Mouse (Mus musculus): ENCODE measurements around the gene Lamtor3. TPM values are rescaled to one million over a fixed set of nuclear protein-coding genes. Genes with fewer than 3 reads are reported as not detected.

Gene Lamtor3
- polyA plus RNA-seq, 1 experiment: 92.8 TPM

DNA sequence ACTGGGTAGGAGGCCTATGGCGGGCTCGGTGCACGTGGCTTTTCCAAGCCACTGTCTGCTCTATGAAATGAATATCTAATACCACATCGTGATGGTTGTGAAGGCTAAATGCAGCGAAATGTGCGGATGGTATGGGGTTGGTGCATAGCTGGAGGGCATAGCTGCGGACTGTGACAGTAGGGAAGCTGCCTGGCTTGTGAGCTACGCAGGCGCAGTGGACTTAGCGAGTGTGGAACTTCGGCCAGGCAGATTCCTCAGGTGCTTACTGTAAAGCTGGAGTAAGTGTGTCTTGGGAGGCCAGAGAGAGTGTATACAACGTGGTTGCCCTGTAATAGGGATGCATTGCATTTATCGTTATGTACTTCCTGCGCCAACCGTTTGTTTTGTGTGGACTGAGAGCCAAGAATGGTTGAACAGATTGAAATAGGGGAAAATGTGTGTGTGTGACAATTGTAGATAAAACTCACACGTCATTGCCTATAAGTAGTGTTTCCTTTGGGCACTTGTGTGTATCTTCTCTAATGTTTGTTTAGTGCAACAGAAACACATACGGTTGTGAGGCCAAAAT lies 57.6 kb downstream of the Lamtor3 start:
- H3K27me3 ChIP-seq (ENCODE audit: control insufficient read depth, insufficient read depth, low read length): no peaks in the 10 kb centered on the region
- H3K27ac ChIP-seq (ENCODE audit: insufficient read depth, low read length): no peak overlapping the region
- H3K4me1 ChIP-seq (ENCODE audit: control insufficient read depth, insufficient read depth, low read length): no peaks in the 10 kb centered on the region
- 88% methylated on average over 17 of the region's 17 CpGs for WGBS
- DNase-seq: no peak
- no peak overlapping the region for H3K4me3 ChIP-seq (replicated peaks; ENCODE audit: insufficient read depth, low read depth, low read length)
- TF ChIP-seq CTCF (IDR thresholded peaks at IDR 0.05; ENCODE audit: borderline replicate concordance, insufficient read depth, low read depth, low read length) (no peak), POLR2A (IDR thresholded peaks at IDR 0.05; ENCODE audit: borderline replicate concordance, insufficient read depth, low read length) (no peak)

DNA sequence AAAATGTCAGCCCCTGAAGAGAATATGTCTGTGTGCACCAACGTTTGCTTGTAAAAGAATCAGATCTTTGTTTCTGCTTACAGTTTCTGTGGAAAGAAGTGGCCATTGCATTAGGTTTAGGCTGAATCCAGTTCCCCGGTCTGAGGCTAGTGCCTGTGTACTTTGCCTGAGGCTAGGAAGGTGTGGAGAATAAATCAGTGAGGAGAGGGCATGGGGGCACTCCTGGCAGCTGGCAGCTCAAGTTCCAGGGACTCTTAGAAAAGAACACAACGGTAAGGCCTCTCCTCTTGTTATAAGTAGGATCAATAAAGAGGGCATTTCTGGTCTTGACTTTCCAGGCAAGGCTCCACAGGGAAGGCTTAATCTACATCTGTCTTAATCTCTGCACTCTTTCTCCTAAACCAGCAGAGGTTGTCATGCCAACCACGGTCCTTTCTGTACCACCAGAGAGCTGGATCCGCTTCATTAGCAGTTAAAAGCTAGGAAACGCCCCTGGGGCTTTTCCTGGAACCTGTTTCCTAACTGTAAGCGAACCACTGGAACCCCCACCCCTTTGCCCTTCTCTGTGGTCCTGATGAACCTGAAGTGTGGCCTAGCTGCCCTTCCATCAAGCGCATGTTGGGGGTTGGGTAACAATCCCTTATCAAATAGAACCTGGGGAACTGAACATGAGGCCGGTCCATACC lies 58.8 kb downstream of the Lamtor3 start:
- Histone ChIP-seq H3K4me3 (replicated peaks; ENCODE audit: insufficient read depth, low read depth, low read length) (no peak overlapping the region), H3K27ac (ENCODE audit: insufficient read depth, low read length) (no peak overlapping the region), H3K27me3 (ENCODE audit: control insufficient read depth, insufficient read depth, low read length) (no peaks in the 10 kb centered on the region), H3K4me1 (ENCODE audit: control insufficient read depth, insufficient read depth, low read length) (no peaks in the 10 kb centered on the region)
- DNase-seq: no peak
- no peak for TF ChIP-seq CTCF (IDR thresholded peaks at IDR 0.05; ENCODE audit: borderline replicate concordance, insufficient read depth, low read depth, low read length)
- WGBS: 52% methylated on average over 9 of the region's 9 CpGs

DNA sequence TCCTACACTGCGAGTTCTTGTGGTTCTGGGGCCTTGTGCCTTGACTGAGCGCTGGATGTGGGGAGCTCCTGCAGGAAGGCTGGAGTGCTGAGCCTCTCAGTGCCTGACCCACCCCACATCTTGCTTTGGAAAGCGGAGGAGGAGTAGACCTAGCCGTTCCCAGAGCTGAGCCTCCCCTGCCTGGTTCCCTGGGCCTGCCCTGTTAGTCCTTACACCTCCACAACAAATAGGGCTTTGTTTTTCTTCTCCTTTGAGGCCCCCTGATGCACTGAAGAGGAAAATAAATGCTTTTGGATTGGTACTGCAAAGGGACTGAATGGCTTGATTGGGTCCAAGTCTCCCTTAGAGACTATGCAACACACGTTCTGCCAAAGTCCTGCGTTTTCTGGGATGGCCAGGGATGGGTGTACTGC lies 59.3 kb downstream of the Lamtor3 start:
- DNase-seq: no peak
- Histone ChIP-seq H3K27ac (ENCODE audit: insufficient read depth, low read length) (no peak overlapping the region), H3K27me3 (ENCODE audit: control insufficient read depth, insufficient read depth, low read length) (no peaks in the 10 kb centered on the region), H3K4me3 (replicated peaks; ENCODE audit: insufficient read depth, low read depth, low read length) (no peak overlapping the region), H3K4me1 (ENCODE audit: control insufficient read depth, insufficient read depth, low read length) (no peaks in the 10 kb centered on the region)
- WGBS: 47% methylated on average over 6 of the region's 6 CpGs
- TF ChIP-seq CTCF (IDR thresholded peaks at IDR 0.05; ENCODE audit: borderline replicate concordance, insufficient read depth, low read depth, low read length) (no peak), POLR2A (IDR thresholded peaks at IDR 0.05; ENCODE audit: borderline replicate concordance, insufficient read depth, low read length) (no peak)

DNA sequence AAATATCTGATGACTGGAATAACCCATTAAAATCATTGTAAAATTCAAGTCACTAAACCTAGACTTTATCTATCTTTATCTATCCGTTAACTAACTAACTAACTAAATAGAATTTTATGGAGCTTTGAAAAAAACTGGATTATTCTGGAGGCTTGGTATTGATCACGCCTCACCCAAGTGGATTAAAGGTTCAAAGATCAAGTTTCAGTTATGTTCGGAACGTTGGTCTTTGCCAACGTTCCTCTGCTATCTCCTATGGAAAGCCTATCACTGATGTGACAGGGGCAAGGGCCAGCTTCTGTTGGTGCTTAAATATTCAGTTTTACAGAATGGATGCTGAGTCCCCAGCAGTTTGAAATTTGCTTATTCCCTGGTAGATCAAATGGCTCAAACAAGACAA lies 59.9 kb downstream of the Lamtor3 start:
- TF ChIP-seq CTCF (IDR thresholded peaks at IDR 0.05; ENCODE audit: borderline replicate concordance, insufficient read depth, low read depth, low read length) (no peak), POLR2A (IDR thresholded peaks at IDR 0.05; ENCODE audit: borderline replicate concordance, insufficient read depth, low read length) (no peak)
- Histone ChIP-seq H3K4me1 (ENCODE audit: control insufficient read depth, insufficient read depth, low read length) (no peaks in the 10 kb centered on the region), H3K27me3 (ENCODE audit: control insufficient read depth, insufficient read depth, low read length) (no peaks in the 10 kb centered on the region), H3K27ac (ENCODE audit: insufficient read depth, low read length) (no peak overlapping the region), H3K4me3 (replicated peaks; ENCODE audit: insufficient read depth, low read depth, low read length) (no peak overlapping the region)
- WGBS: 82% methylated on average over 5 of the region's 5 CpGs
- DNase-seq: no peak

Other genes starting within 250 kb of the Lamtor3 start
- gene Gm21962, start 247.0 kb upstream of the Lamtor3 start, polyA plus RNA-seq (2012; rRNA removed): not detected in 2 replicates
- 409 and 430 TPM in 2 replicates for gene H2afz, start 54.0 kb upstream of the Lamtor3 start, polyA plus RNA-seq (2012; rRNA removed)
- gene Dnajb14, start 50.8 kb upstream of the Lamtor3 start, polyA plus RNA-seq (2012; rRNA removed): 25.6 and 27.4 TPM in 2 replicates
- gene Dapp1, start 63.0 kb downstream of the Lamtor3 start, polyA plus RNA-seq (2012; rRNA removed): 0.79 and 1.1 TPM in 2 replicates
- 0.05 and 0.07 TPM in 2 replicates for gene 1110002E22Rik, start 146.5 kb downstream of the Lamtor3 start, polyA plus RNA-seq (2012; rRNA removed)
- gene Gm5105, start 148.9 kb downstream of the Lamtor3 start, polyA plus RNA-seq (2012; rRNA removed): 0.08 and 0.10 TPM in 2 replicates
- gene Trmt10a, start 224.9 kb downstream of the Lamtor3 start, polyA plus RNA-seq (2012; rRNA removed): 5.8 and 6.0 TPM in 2 replicates
- gene Mttp, start 226.5 kb downstream of the Lamtor3 start, polyA plus RNA-seq (2012; rRNA removed): 6.7 and 7.4 TPM in 2 replicates